Mouse (Mus musculus) MEL (cell line): Measurements from ENCODE around the gene Cd3g. TPM values are rescaled to one million over a fixed set of nuclear protein-coding genes. Genes with fewer than 3 reads are reported as not detected.

Source experiments
- DNase-seq: peaks from one replicate; pipeline ENCODE4 v3.0.0; 2011; ENCODE audit warnings: low read depth, low spot score
- H3K27ac ChIP-seq: 2 replicates; pipeline ENCODE4 v1.5.1; 2012; ENCODE audit warnings: low read depth, mild to moderate bottlenecking, control low read depth, low read length, moderate library complexity; ENCODE audit not compliant: control insufficient read depth
- H3K27me3 ChIP-seq, 2 experiments: fragments of 150-350 bp in 1 of 2; sonication (generic) in 1 of 2; 2 replicates each; pipeline ENCODE4 v1.6.1; 2012; ENCODE audit warnings: low read length in 2 of 2, mild to moderate bottlenecking in 2 of 2, improper control_type of control experiment in 1 of 2, moderate library complexity in 1 of 2; ENCODE audit not compliant: insufficient read depth in 2 of 2, control insufficient read depth in 1 of 2
- H3K36me3 ChIP-seq, 2 experiments: 2 replicates each; pipeline ENCODE4 v1.6.1; 2012 to 2014; ENCODE audit warnings: low read length in 2 of 2, improper control_type of control experiment in 1 of 2, inconsistent platforms in 1 of 2, mild to moderate bottlenecking in 1 of 2; ENCODE audit not compliant: insufficient read depth in 2 of 2, control insufficient read depth in 1 of 2
- H3K4me1 ChIP-seq, 2 experiments: fragments of 150-350 bp in 1 of 2; sonication (generic) in 1 of 2; 2 replicates each; pipeline ENCODE4 v1.6.1; 2012; ENCODE audit warnings: low read length in 2 of 2, improper control_type of control experiment in 1 of 2, mild to moderate bottlenecking in 1 of 2; ENCODE audit not compliant: insufficient read depth in 2 of 2, control insufficient read depth in 1 of 2
- H3K4me3 ChIP-seq, 2 experiments: fragments of 150-350 bp in 1 of 2; sonication (generic) in 1 of 2; 2 replicates each; pipeline ENCODE4 v1.5.1; 2012; ENCODE audit warnings: low read depth in 2 of 2, low read length in 2 of 2, mild to moderate bottlenecking in 2 of 2, moderate library complexity in 2 of 2, control low read depth in 1 of 2, improper control_type of control experiment in 1 of 2; ENCODE audit not compliant: control insufficient read depth in 1 of 2, insufficient read depth in 1 of 2
- H3K79me2 ChIP-seq: 2 replicates; pipeline ENCODE4 v1.6.1; 2012; ENCODE audit warnings: mild to moderate bottlenecking, low read length, moderate library complexity; ENCODE audit not compliant: control insufficient read depth, poor library complexity, insufficient read depth
- H3K9ac ChIP-seq: 2 replicates; pipeline ENCODE4 v1.6.1; 2012; ENCODE audit warnings: low read depth, mild to moderate bottlenecking, control low read depth, low read length, moderate library complexity; ENCODE audit not compliant: control insufficient read depth, poor library complexity, severe bottlenecking
- H3K9me3 ChIP-seq: fragments of 150-350 bp; sonication (generic); replicated peaks from 2 replicates; pipeline ENCODE4 v1.6.1; 2012; ENCODE audit warnings: mild to moderate bottlenecking, low read length, improper control_type of control experiment, moderate library complexity; ENCODE audit not compliant: insufficient read depth
- BHLHE40 ChIP-seq: IDR thresholded peaks from 2 replicates; pipeline ENCODE4 v1.6.1; 2012; ENCODE audit warnings: low read depth, mild to moderate bottlenecking, inconsistent platforms, low read length, improper control_type of control experiment, borderline replicate concordance
- CHD1 ChIP-seq: IDR thresholded peaks from 2 replicates; pipeline ENCODE4 v1.6.1; 2012; ENCODE audit warnings: low read depth, mild to moderate bottlenecking, inconsistent platforms, low read length, improper control_type of control experiment
- CHD2 ChIP-seq: IDR thresholded peaks from 2 replicates; pipeline ENCODE4 v1.6.1; 2011; ENCODE audit warnings: low read length, improper control_type of control experiment
- CTCF ChIP-seq, 3 experiments: IDR thresholded peaks in 2 of 3; conservative IDR thresholded peaks in 1 of 3; 2 replicates each; pipeline ENCODE4 v1.5.1; 2011 to 2012; ENCODE audit warnings: low read length in 3 of 3, low read depth in 2 of 3, mild to moderate bottlenecking in 2 of 3, improper control_type of control experiment in 1 of 3, inconsistent platforms in 1 of 3, mixed read lengths in 1 of 3, moderate library complexity in 1 of 3; ENCODE audit not compliant: control insufficient read depth in 1 of 3, insufficient read depth in 1 of 3, poor library complexity in 1 of 3, severe bottlenecking in 1 of 3
- E2F4 ChIP-seq: IDR thresholded peaks from 2 replicates; pipeline ENCODE4 v1.6.1; 2011; ENCODE audit warnings: low read depth, low read length, improper control_type of control experiment, borderline replicate concordance
- ELF1 ChIP-seq: IDR thresholded peaks from 2 replicates; pipeline ENCODE4 v1.6.1; 2014; ENCODE audit warnings: low read depth, mild to moderate bottlenecking, inconsistent platforms, low read length, improper control_type of control experiment, moderate library complexity
- EP300 ChIP-seq, 2 experiments: IDR thresholded peaks; 2 replicates each; pipeline ENCODE4 v1.6.1; 2011; ENCODE audit warnings: improper control_type of control experiment in 2 of 2, low read length in 2 of 2, low read depth in 1 of 2, mild to moderate bottlenecking in 1 of 2
- ETS1 ChIP-seq: IDR thresholded peaks from 2 replicates; pipeline ENCODE4 v1.6.1; 2012; ENCODE audit warnings: low read depth, mild to moderate bottlenecking, inconsistent platforms, low read length, improper control_type of control experiment, moderate library complexity
- GABPA ChIP-seq: IDR thresholded peaks from 2 replicates; pipeline ENCODE4 v1.6.1; 2012; ENCODE audit warnings: low read depth, mild to moderate bottlenecking, inconsistent platforms, low read length, improper control_type of control experiment, moderate library complexity
- GATA1 ChIP-seq: IDR thresholded peaks from 2 replicates; pipeline ENCODE4 v1.6.1; 2011; ENCODE audit warnings: low read depth, low read length, improper control_type of control experiment
- HCFC1 ChIP-seq: IDR thresholded peaks from 2 replicates; pipeline ENCODE4 v1.6.1; 2012; ENCODE audit warnings: low read depth, mild to moderate bottlenecking, inconsistent platforms, low read length, improper control_type of control experiment, moderate library complexity
- JUND ChIP-seq: IDR thresholded peaks from 2 replicates; pipeline ENCODE4 v1.6.1; 2011; ENCODE audit warnings: low read depth, mild to moderate bottlenecking, improper control_type of control experiment, low read length
- KAT2A ChIP-seq: conservative IDR thresholded peaks from 2 replicates; pipeline ENCODE4 v1.6.1; 2012; ENCODE audit warnings: low read depth, low read length, improper control_type of control experiment, inconsistent platforms
- MAFK ChIP-seq: IDR thresholded peaks from 2 replicates; pipeline ENCODE4 v1.6.1; 2011; ENCODE audit warnings: low read depth, mild to moderate bottlenecking, low read length, improper control_type of control experiment, borderline replicate concordance
- MAX ChIP-seq: IDR thresholded peaks from 2 replicates; pipeline ENCODE4 v1.6.1; 2011; ENCODE audit warnings: low read length, improper control_type of control experiment
- MAZ ChIP-seq: IDR thresholded peaks from 2 replicates; pipeline ENCODE4 v1.6.1; 2012; ENCODE audit warnings: low read depth, mild to moderate bottlenecking, inconsistent platforms, low read length, improper control_type of control experiment
- MEF2A ChIP-seq: IDR thresholded peaks from 2 replicates; pipeline ENCODE4 v1.6.1; 2014; ENCODE audit warnings: low read depth, mild to moderate bottlenecking, inconsistent platforms, low read length, improper control_type of control experiment; ENCODE audit not compliant: poor library complexity, insufficient replicate concordance, severe bottlenecking; ENCODE audit errors: extremely low read depth
- MXI1 ChIP-seq: IDR thresholded peaks from 2 replicates; pipeline ENCODE4 v1.6.1; 2011; ENCODE audit warnings: mild to moderate bottlenecking, low read depth, low read length, improper control_type of control experiment
- MYB ChIP-seq: IDR thresholded peaks from 2 replicates; pipeline ENCODE4 v1.6.1; 2011; ENCODE audit warnings: mild to moderate bottlenecking, low read depth, low read length, improper control_type of control experiment
- MYC ChIP-seq: IDR thresholded peaks from 2 replicates; pipeline ENCODE4 v1.6.1; 2011; ENCODE audit warnings: low read depth, mild to moderate bottlenecking, low read length, improper control_type of control experiment, moderate library complexity
- NELFE ChIP-seq: IDR thresholded peaks from 2 replicates; pipeline ENCODE4 v1.6.1; 2011; ENCODE audit warnings: low read depth, low read length, improper control_type of control experiment
- NRF1 ChIP-seq: IDR thresholded peaks from 2 replicates; pipeline ENCODE4 v1.6.1; 2014; ENCODE audit warnings: low read depth, mild to moderate bottlenecking, inconsistent platforms, low read length, improper control_type of control experiment, moderate library complexity; ENCODE audit not compliant: poor library complexity, insufficient read depth, severe bottlenecking
- POLR2A ChIP-seq, 2 experiments: IDR thresholded peaks; 2 replicates each; pipeline ENCODE4 v1.6.1; 2011 to 2012; ENCODE audit warnings: low read length in 2 of 2, mild to moderate bottlenecking in 2 of 2, control low read depth in 1 of 2, improper control_type of control experiment in 1 of 2, low read depth in 1 of 2, moderate library complexity in 1 of 2; ENCODE audit not compliant: control insufficient read depth in 1 of 2, insufficient read depth in 1 of 2, poor library complexity in 1 of 2
- POLR2AphosphoS2 ChIP-seq: IDR thresholded peaks from 2 replicates; pipeline ENCODE4 v1.6.1; 2011; ENCODE audit warnings: low read length, improper control_type of control experiment
- POLR2AphosphoS5 ChIP-seq: IDR thresholded peaks from 2 replicates; pipeline ENCODE4 v1.6.1; 2012; ENCODE audit warnings: low read depth, borderline replicate concordance, mild to moderate bottlenecking, inconsistent platforms, low read length, moderate library complexity, mixed read lengths
- RAD21 ChIP-seq: IDR thresholded peaks from 2 replicates; pipeline ENCODE4 v1.6.1; 2011; ENCODE audit warnings: mild to moderate bottlenecking, low read depth, low read length, improper control_type of control experiment
- RCOR1 ChIP-seq: IDR thresholded peaks from 2 replicates; pipeline ENCODE4 v1.6.1; 2012; ENCODE audit warnings: low read depth, mild to moderate bottlenecking, inconsistent platforms, low read length, improper control_type of control experiment
- SIN3A ChIP-seq: IDR thresholded peaks from 2 replicates; pipeline ENCODE4 v1.6.1; 2012; ENCODE audit warnings: low read length, improper control_type of control experiment, inconsistent platforms
- SMC3 ChIP-seq: IDR thresholded peaks from 2 replicates; pipeline ENCODE4 v1.6.1; 2011; ENCODE audit warnings: low read depth, low read length, improper control_type of control experiment
- TAL1 ChIP-seq: IDR thresholded peaks from 2 replicates; pipeline ENCODE4 v1.6.1; 2012; ENCODE audit warnings: mild to moderate bottlenecking, inconsistent platforms, low read length, moderate library complexity, mixed read lengths
- TBP ChIP-seq: IDR thresholded peaks from 2 replicates; pipeline ENCODE4 v1.8.0; 2011; ENCODE audit warnings: low read depth, low read length, improper control_type of control experiment
- TCF12 ChIP-seq: IDR thresholded peaks from 2 replicates; pipeline ENCODE4 v1.6.1; 2014; ENCODE audit warnings: low read depth, mild to moderate bottlenecking, inconsistent platforms, low read length, improper control_type of control experiment, moderate library complexity
- USF1 ChIP-seq: IDR thresholded peaks from 2 replicates; pipeline ENCODE4 v1.6.1; 2014; ENCODE audit warnings: low read depth, mild to moderate bottlenecking, inconsistent platforms, low read length, improper control_type of control experiment, moderate library complexity
- USF2 ChIP-seq, 2 experiments: IDR thresholded peaks; 2 replicates each; pipeline ENCODE4 v1.6.1; 2011 to 2012; ENCODE audit warnings: improper control_type of control experiment in 2 of 2, low read length in 2 of 2, borderline replicate concordance in 1 of 2, inconsistent platforms in 1 of 2, low read depth in 1 of 2, mild to moderate bottlenecking in 1 of 2; ENCODE audit not compliant: insufficient read depth in 1 of 2
- ZC3H11A ChIP-seq: IDR thresholded peaks from 2 replicates; pipeline ENCODE4 v1.6.1; 2012; ENCODE audit warnings: low read depth, mild to moderate bottlenecking, inconsistent platforms, low read length, improper control_type of control experiment
- ZKSCAN1 ChIP-seq: IDR thresholded peaks from 2 replicates; pipeline ENCODE4 v1.6.1; 2012; ENCODE audit warnings: low read depth, mild to moderate bottlenecking, inconsistent platforms, low read length, improper control_type of control experiment, moderate library complexity
- ZMIZ1 ChIP-seq: IDR thresholded peaks from 2 replicates; pipeline ENCODE4 v1.6.1; 2012; ENCODE audit warnings: low read depth, mild to moderate bottlenecking, inconsistent platforms, low read length, improper control_type of control experiment, moderate library complexity
- ZNF384 ChIP-seq: IDR thresholded peaks from 2 replicates; pipeline ENCODE4 v1.6.1; 2012; ENCODE audit warnings: low read depth, mild to moderate bottlenecking, inconsistent platforms, low read length, improper control_type of control experiment
- polyA plus RNA-seq, 2 experiments: library from polyadenylated mRNA; stranded (reverse) in 1 of 2; unstranded in 1 of 2; fragments of >175 nt in 1 of 2; fragments of >200 nt in 1 of 2; gene quantifications; 2 replicates each; pipeline versions ENCODE4 v1.2.1 to v1.2.4; 2012; ENCODE audit warnings: low replicate concordance in 2 of 2, low read depth in 1 of 2; ENCODE audit not compliant: insufficient read length in 2 of 2, insufficient read depth in 1 of 2, missing spikeins in 1 of 2
- total RNA-seq: library from RNA; depleted of rRNA; stranded (reverse); fragments of 300-350 nt; gene quantifications from 2 replicates; pipeline ENCODE4 v1.2.3, GENCODE M21; 2012

Cd3g gene
- total and polyA plus RNA-seq, 3 experiments = 0.35 to 0.47 TPM; not detected in 1

- Histone ChIP-seq H3K9me3 (no peaks in the 10 kb centered on the region), H3K36me3 (peaks cover 0 to 14% of the 10 kb centered on the region in 2 experiments; a peak in 2 of 4 replicates), H3K79me2 (peaks cover 36% of the 10 kb centered on the region), H3K27me3 (no peaks in the 10 kb centered on the region), H3K4me1 (peaks cover 2 to 9% of the 10 kb centered on the region in 2 experiments; a peak in 3 of 4 replicates), H3K27ac (peak overlapping the region; percentile 97), H3K4me3 (peak overlapping the region; percentile 49 to 97), H3K9ac (peak overlapping the region; percentile 96)
- no peak for DNase-seq
- TF ChIP-seq MEF2A (no peak), USF2 (IDR thresholded peaks at IDR 0.05; ENCODE audit: borderline replicate concordance in 1 of 2, insufficient read depth in 1 of 2, low read depth in 1 of 2, low read length in 2 of 2) (no peak), GABPA (no peak), MXI1 (peak; percentile 96), MYC (no peak; the same call in 1 of the 2 replicates), TBP (peak; percentile 73; the same call in 1 of the 2 replicates), RAD21 (no peak), CHD2 (no peak), USF1 (peak; percentile 55; the same call in 1 of the 2 replicates), BHLHE40 (no peak), JUND (no peak), NRF1 (no peak), SMC3 (no peak), POLR2AphosphoS5 (no peak), CTCF (IDR thresholded peaks at IDR 0.05 in 2 of 3, conservative IDR thresholded peaks at IDR 0.05 in 1 of 3; ENCODE audit: control insufficient read depth in 1 of 3, insufficient read depth in 1 of 3, low read depth in 2 of 3, low read length in 3 of 3, poor library complexity in 1 of 3, severe bottlenecking in 1 of 3) (no peak), CHD1 (no peak), HCFC1 (no peak), MAX (no peak), SIN3A (peak; percentile 31; the same call in 1 of the 2 replicates), POLR2AphosphoS2 (peak; percentile 40; the same call in 1 of the 2 replicates), TAL1 (no peak), ZNF384 (no peak), EP300 (IDR thresholded peaks at IDR 0.05; ENCODE audit: low read depth in 1 of 2, low read length in 2 of 2) (no peak), MAFK (no peak), ELF1 (no peak), POLR2A (IDR thresholded peaks at IDR 0.05; ENCODE audit: control insufficient read depth in 1 of 2, insufficient read depth in 1 of 2, low read depth in 1 of 2, low read length in 2 of 2, poor library complexity in 1 of 2) (peak in 1 of 2 experiments; percentile 65; a peak in 3 of 4 replicates), ZKSCAN1 (no peak), ETS1 (no peak), ZC3H11A (no peak), GATA1 (no peak), MAZ (no peak), TCF12 (no peak), E2F4 (no peak), ZMIZ1 (0 out of 2 replicates have a peak, but pooled peaks have one; percentile 34), NELFE (peak; percentile 60), KAT2A (no peak), RCOR1 (no peak), MYB (no peak)
Measured at GRCm38 (mm10) chr9:44921123-44921468, 59.1 kb downstream of the Cd3g start.
